Mouse (Mus musculus): ENCODE data around the gene Tmem135. TPM values are rescaled to one million over a fixed set of nuclear protein-coding genes. Genes with fewer than 3 reads are reported as not detected.

Gene Tmem135
- polyA plus RNA-seq, 1 experiment from 2014 or later = 36.3 TPM

DNA sequence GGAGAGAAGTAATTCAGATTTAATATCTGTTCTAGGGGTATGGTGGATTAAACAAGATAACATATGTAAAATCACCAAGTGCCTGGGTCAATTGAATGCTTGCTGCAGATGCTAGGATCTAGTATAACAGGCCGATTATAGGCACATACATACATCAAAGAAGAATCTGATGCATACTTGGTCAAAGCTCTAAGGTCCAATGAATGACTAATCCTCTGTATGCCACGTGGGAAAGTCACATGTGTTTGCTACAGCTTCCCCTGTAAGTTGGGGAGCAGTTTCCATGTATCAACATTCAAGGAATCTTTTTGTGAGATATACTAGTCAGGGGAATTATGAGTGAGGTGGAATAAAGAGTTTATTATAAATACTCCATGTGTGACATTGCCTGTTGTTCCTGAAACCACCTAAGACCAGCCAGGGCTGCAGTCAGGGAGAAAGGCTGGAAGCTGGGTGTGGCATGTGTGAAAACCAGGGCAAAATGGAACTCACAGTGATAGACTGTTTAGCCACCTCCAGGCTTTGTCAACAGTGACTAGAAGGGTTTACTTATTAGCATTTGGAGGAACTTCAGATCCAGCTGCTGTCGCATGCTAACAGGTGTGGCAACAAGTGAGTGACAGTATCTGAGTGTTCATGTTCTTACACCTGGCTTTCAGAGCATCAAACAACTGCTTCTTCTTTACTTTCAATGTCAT lies 6.0 kb downstream of the Tmem135 start:
- H3K9ac ChIP-seq (ENCODE audit: low read length) = no peak overlapping the region
- peak; percentile 76 for ATAC-seq (ENCODE audit: insufficient read depth, low FRiP score)
- no peaks in the 10 kb centered on the region for H3K27me3 ChIP-seq (ENCODE audit: control insufficient read depth, insufficient read depth, low read length)
- H3K27ac ChIP-seq (ENCODE audit: low read length) = peak overlapping the region; percentile 43; the same call in 1 of the 2 replicates
- 52% methylated on average over 3 of the region's 3 CpGs for WGBS
- no peak overlapping the region for H3K4me2 ChIP-seq (ENCODE audit: low read depth, low read length)
- H3K36me3 ChIP-seq (ENCODE audit: control insufficient read depth, insufficient read depth, low read length) = no peaks in the 10 kb centered on the region
- H3K4me1 ChIP-seq (ENCODE audit: control insufficient read depth, insufficient read depth, low read length) = peaks cover 9% of the 10 kb centered on the region; the same call in 1 of the 2 replicates
- no peaks in the 10 kb centered on the region for H3K9me3 ChIP-seq (replicated peaks; ENCODE audit: control insufficient read depth, low read length)
- H3K4me3 ChIP-seq (replicated peaks; ENCODE audit: low read length) = no peak overlapping the region

DNA sequence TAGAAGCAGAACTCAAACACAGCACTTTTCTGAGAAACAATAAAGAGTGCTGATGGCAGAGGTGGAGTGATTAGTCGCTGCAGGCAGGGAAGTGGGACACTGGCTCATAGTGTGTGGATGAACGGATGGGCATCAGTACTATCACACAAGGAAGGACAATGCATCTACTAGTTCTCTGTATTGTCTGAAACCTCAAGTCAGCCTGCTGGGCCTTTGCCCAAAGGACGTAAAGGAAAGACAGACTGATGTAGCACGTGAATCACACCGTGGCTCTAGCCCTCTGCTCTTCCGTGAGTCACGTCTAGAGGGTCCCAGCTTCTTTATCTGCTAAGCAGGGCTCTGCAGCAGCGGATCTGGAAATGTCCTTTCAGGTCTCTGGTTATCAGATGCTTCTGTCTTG lies 7.6 kb downstream of the Tmem135 start:
- H3K4me2 ChIP-seq (ENCODE audit: low read depth, low read length) = no peak overlapping the region
- H3K27ac ChIP-seq (ENCODE audit: low read length) = no peak overlapping the region
- H3K9me3 ChIP-seq (replicated peaks; ENCODE audit: control insufficient read depth, low read length) = no peaks in the 10 kb centered on the region
- H3K36me3 ChIP-seq (ENCODE audit: control insufficient read depth, insufficient read depth, low read length) = no peaks in the 10 kb centered on the region
- no peak overlapping the region for H3K9ac ChIP-seq (ENCODE audit: low read length)
- ATAC-seq (ENCODE audit: insufficient read depth, low FRiP score) = no peak
- no peaks in the 10 kb centered on the region for H3K27me3 ChIP-seq (ENCODE audit: control insufficient read depth, insufficient read depth, low read length)
- peaks cover 6% of the 10 kb centered on the region for H3K4me1 ChIP-seq (ENCODE audit: control insufficient read depth, insufficient read depth, low read length)
- H3K4me3 ChIP-seq (replicated peaks; ENCODE audit: low read length) = no peak overlapping the region
- WGBS = 75% methylated on average over 8 of the region's 8 CpGs

DNA sequence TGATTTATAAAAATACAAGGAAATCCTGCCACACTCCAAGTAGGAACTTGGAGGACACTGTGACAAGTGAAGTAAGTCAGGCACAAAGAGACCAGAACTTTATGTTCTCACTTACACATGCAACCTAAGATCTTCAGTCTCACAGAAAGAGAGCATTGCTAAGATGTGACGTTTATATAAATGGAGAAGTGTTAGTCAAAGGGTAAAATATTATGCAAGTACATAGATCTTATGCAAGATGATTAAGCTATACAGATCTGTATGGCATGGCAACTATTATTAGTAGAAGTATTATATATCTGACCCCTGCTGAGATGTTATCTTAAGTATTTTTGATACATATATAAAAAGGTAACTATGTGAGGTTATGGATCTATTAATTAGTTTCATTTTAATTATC lies 8.6 kb downstream of the Tmem135 start:
- H3K27me3 ChIP-seq (ENCODE audit: control insufficient read depth, insufficient read depth, low read length) = no peaks in the 10 kb centered on the region
- H3K4me3 ChIP-seq (replicated peaks; ENCODE audit: low read length) = no peak overlapping the region
- no peaks in the 10 kb centered on the region for H3K9me3 ChIP-seq (replicated peaks; ENCODE audit: control insufficient read depth, low read length)
- no peak overlapping the region for H3K9ac ChIP-seq (ENCODE audit: low read length)
- H3K27ac ChIP-seq (ENCODE audit: low read length) = no peak overlapping the region
- H3K36me3 ChIP-seq (ENCODE audit: control insufficient read depth, insufficient read depth, low read length) = no peaks in the 10 kb centered on the region
- 86% methylated on average over 1 of the region's 1 CpGs for WGBS
- H3K4me1 ChIP-seq (ENCODE audit: control insufficient read depth, insufficient read depth, low read length) = peaks cover 13% of the 10 kb centered on the region
- H3K4me2 ChIP-seq (ENCODE audit: low read depth, low read length) = no peak overlapping the region
- no peak for ATAC-seq (ENCODE audit: insufficient read depth, low FRiP score)

DNA sequence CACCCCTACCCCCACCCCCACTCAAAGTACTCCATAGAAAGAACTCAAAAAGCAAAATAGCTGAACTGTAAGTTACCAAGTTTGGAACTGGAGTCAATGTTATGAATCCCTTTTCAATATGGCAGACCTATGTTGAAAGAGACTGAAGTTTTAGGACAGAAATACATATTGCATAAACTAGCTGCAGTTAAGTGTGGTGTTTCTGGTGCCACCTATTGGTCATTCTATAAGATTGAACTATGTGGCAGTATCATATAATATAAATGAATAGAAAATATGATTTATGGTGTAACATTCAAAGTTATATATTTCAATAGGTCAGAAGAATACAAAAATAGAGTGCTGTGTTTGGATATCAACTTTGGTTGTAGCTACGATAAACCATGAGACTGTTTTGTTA lies 11.2 kb downstream of the Tmem135 start:
- Histone ChIP-seq H3K27ac (ENCODE audit: low read length) (no peak overlapping the region), H3K9me3 (replicated peaks; ENCODE audit: control insufficient read depth, low read length) (no peaks in the 10 kb centered on the region), H3K36me3 (ENCODE audit: control insufficient read depth, insufficient read depth, low read length) (no peaks in the 10 kb centered on the region), H3K4me2 (ENCODE audit: low read depth, low read length) (no peak overlapping the region), H3K9ac (ENCODE audit: low read length) (no peak overlapping the region), H3K4me1 (ENCODE audit: control insufficient read depth, insufficient read depth, low read length) (peaks cover 25% of the 10 kb centered on the region), H3K4me3 (replicated peaks; ENCODE audit: low read length) (no peak overlapping the region), H3K27me3 (ENCODE audit: control insufficient read depth, insufficient read depth, low read length) (no peaks in the 10 kb centered on the region)
- no peak for ATAC-seq (ENCODE audit: insufficient read depth, low FRiP score)
- 98% methylated on average over 1 of the region's 1 CpGs for WGBS

DNA sequence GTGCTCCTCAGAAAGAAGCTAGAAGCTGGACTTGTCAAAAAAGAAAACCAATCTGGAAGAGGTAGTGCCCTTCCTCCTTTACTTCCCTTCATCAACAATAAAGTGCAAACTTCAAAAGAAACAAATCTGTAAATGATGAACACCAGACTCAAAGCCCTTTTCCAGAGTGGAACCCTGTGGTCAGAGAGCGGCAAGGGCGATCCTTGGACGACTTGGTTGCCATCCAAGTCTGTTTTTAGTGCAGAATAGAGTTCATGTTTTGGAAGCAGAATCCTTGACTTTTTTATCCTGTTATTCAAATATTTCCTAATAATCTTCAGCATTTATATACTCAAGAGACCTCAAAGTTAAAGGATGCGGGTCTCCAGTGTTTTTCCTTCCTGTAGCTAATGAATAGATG lies 11.6 kb downstream of the Tmem135 start:
- no peaks in the 10 kb centered on the region for H3K27me3 ChIP-seq (ENCODE audit: control insufficient read depth, insufficient read depth, low read length)
- peaks cover 29% of the 10 kb centered on the region for H3K4me1 ChIP-seq (ENCODE audit: control insufficient read depth, insufficient read depth, low read length)
- H3K4me3 ChIP-seq (replicated peaks; ENCODE audit: low read length) = no peak overlapping the region
- H3K36me3 ChIP-seq (ENCODE audit: control insufficient read depth, insufficient read depth, low read length) = no peaks in the 10 kb centered on the region
- H3K4me2 ChIP-seq (ENCODE audit: low read depth, low read length) = no peak overlapping the region
- no peak overlapping the region for H3K9ac ChIP-seq (ENCODE audit: low read length)
- H3K27ac ChIP-seq (ENCODE audit: low read length) = 0 out of 2 replicates have a peak overlapping the region, but pooled peaks have one; percentile 53
- no peak for ATAC-seq (ENCODE audit: insufficient read depth, low FRiP score)
- WGBS = 73% methylated on average over 4 of the region's 4 CpGs
- H3K9me3 ChIP-seq (replicated peaks; ENCODE audit: control insufficient read depth, low read length) = no peaks in the 10 kb centered on the region

DNA sequence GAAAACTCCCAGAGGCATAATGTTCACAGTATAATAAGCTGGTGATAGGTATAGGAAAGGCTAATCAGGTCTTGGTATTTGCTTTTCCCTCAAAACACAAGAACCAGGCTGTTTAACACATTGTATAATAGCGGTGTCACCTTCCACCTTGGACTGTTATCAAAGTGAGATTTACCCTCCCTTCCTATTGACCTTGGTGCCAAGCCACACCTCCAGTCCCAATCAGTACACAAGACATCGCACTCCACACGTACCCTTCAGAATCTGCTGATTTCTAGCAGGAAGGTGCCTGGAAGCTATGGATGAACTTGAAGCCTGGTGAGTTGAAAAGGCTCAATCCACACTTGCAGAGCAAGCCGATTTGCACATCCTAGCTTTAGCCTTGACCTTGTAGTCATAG lies 12.2 kb downstream of the Tmem135 start:
- Histone ChIP-seq H3K4me1 (ENCODE audit: control insufficient read depth, insufficient read depth, low read length) (peaks cover 31% of the 10 kb centered on the region), H3K4me2 (ENCODE audit: low read depth, low read length) (no peak overlapping the region), H3K9ac (ENCODE audit: low read length) (no peak overlapping the region), H3K4me3 (replicated peaks; ENCODE audit: low read length) (no peak overlapping the region), H3K9me3 (replicated peaks; ENCODE audit: control insufficient read depth, low read length) (no peaks in the 10 kb centered on the region), H3K36me3 (ENCODE audit: control insufficient read depth, insufficient read depth, low read length) (no peaks in the 10 kb centered on the region), H3K27me3 (ENCODE audit: control insufficient read depth, insufficient read depth, low read length) (no peaks in the 10 kb centered on the region), H3K27ac (ENCODE audit: low read length) (peak overlapping the region; percentile 62; the same call in 1 of the 2 replicates)
- peak; percentile 91 for ATAC-seq (ENCODE audit: insufficient read depth, low FRiP score)
- 70% methylated on average over 4 of the region's 4 CpGs for WGBS

DNA sequence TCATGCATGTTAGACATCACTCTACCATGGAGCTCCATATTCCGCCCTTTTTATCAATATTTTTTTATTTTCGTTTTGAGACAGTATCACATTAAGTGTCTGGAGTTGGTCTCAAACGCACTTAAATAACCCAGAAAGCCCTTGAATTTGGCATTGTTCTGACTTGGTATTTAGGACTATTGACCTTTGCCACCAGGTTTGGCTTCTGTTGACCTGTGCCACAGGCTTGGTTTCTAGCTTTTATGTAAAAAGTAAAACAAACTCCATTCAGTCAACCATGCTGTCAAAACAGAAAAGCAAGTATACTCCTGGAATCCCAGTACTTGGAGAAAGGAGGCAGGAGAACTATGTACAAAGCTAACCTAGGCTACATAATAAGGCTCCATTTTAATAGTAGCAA lies 12.7 kb downstream of the Tmem135 start:
- Histone ChIP-seq H3K4me3 (replicated peaks; ENCODE audit: low read length) (no peak overlapping the region), H3K4me1 (ENCODE audit: control insufficient read depth, insufficient read depth, low read length) (peaks cover 32% of the 10 kb centered on the region), H3K9ac (ENCODE audit: low read length) (no peak overlapping the region), H3K27ac (ENCODE audit: low read length) (peak overlapping the region; percentile 62; the same call in 1 of the 2 replicates), H3K9me3 (replicated peaks; ENCODE audit: control insufficient read depth, low read length) (no peaks in the 10 kb centered on the region), H3K36me3 (ENCODE audit: control insufficient read depth, insufficient read depth, low read length) (no peaks in the 10 kb centered on the region), H3K4me2 (ENCODE audit: low read depth, low read length) (no peak overlapping the region), H3K27me3 (ENCODE audit: control insufficient read depth, insufficient read depth, low read length) (no peaks in the 10 kb centered on the region)
- 82% methylated on average over 3 of the region's 3 CpGs for WGBS
- no peak for ATAC-seq (ENCODE audit: insufficient read depth, low FRiP score)

DNA sequence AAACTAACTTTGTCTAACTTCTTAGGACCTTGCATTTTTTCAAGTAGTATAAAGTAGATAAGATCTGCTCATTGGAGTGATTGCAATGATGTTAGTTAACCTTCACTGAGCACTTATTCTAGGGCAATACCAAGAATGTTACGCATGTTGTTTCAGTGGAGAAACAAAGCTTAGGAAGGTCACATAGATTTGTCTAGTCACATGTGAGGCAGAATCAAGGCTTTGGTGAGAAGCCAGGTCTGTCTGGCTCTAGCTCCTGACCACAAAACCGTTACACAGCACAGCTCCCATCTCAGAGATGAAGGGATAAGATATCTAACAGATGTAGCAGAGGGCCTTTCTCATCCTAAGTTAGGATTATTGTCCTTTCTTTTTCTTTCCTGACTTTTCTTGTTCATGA lies 13.4 kb downstream of the Tmem135 start:
- H3K4me3 ChIP-seq (replicated peaks; ENCODE audit: low read length) = no peak overlapping the region
- H3K9me3 ChIP-seq (replicated peaks; ENCODE audit: control insufficient read depth, low read length) = no peaks in the 10 kb centered on the region
- no peaks in the 10 kb centered on the region for H3K36me3 ChIP-seq (ENCODE audit: control insufficient read depth, insufficient read depth, low read length)
- no peak overlapping the region for H3K4me2 ChIP-seq (ENCODE audit: low read depth, low read length)
- peaks cover 38% of the 10 kb centered on the region for H3K4me1 ChIP-seq (ENCODE audit: control insufficient read depth, insufficient read depth, low read length)
- WGBS = 65% methylated on average over 2 of the region's 2 CpGs
- no peak for ATAC-seq (ENCODE audit: insufficient read depth, low FRiP score)
- no peak overlapping the region for H3K9ac ChIP-seq (ENCODE audit: low read length)
- no peaks in the 10 kb centered on the region for H3K27me3 ChIP-seq (ENCODE audit: control insufficient read depth, insufficient read depth, low read length)
- H3K27ac ChIP-seq (ENCODE audit: low read length) = no peak overlapping the region

DNA sequence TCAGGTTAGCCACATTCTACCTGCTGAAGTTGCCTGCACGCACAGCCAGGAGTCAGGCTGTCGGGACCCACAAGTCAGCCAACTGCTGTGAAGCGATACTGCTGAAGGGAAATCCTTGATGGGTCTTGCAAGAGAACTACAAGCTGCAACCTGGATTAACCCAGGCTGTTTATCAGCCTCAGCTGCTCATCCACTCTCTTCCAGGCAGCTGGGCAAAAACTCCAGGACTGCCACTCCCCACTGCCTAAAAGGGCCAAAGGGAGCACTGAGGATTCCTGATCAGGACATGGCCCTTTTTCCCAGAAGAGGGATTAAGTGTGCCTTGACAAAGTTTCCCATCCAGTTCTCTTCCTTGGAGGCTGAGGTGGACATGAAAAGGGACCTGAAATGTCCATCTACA lies 15.0 kb downstream of the Tmem135 start:
- Histone ChIP-seq H3K27ac (ENCODE audit: low read length) (peak overlapping the region; percentile 43), H3K9me3 (replicated peaks; ENCODE audit: control insufficient read depth, low read length) (no peaks in the 10 kb centered on the region), H3K4me1 (ENCODE audit: control insufficient read depth, insufficient read depth, low read length) (peaks cover 38% of the 10 kb centered on the region), H3K4me2 (ENCODE audit: low read depth, low read length) (no peak overlapping the region), H3K4me3 (replicated peaks; ENCODE audit: low read length) (no peak overlapping the region), H3K9ac (ENCODE audit: low read length) (no peak overlapping the region), H3K27me3 (ENCODE audit: control insufficient read depth, insufficient read depth, low read length) (no peaks in the 10 kb centered on the region), H3K36me3 (ENCODE audit: control insufficient read depth, insufficient read depth, low read length) (no peaks in the 10 kb centered on the region)
- whole genome bisulfite sequencing = 49% methylated on average over 3 of the region's 3 CpGs
- no peak for ATAC-seq (ENCODE audit: insufficient read depth, low FRiP score)
